Mouse (Mus musculus) spleen, adult 2 months (tissue): ENCODE results near the gene Ugt1a8. TPM values are rescaled to one million over a fixed set of nuclear protein-coding genes. Genes with fewer than 3 reads are reported as not detected.

ENCODE experiments used
- DNase-seq, 2 experiments: peaks; one replicate each; pipeline versions ENCODE4 v3.0.0 to v3.0.0-alpha.2; 2012 to 2021; ENCODE audit warnings: low spot score in 2 of 2, low read depth in 1 of 2
- H3K27ac ChIP-seq: fragments of 200-500 bp; 2 replicates; pipeline ENCODE4 v1.5.1; 2012; ENCODE audit warnings: low read length, inconsistent platforms; ENCODE audit not compliant: insufficient read depth
- H3K27me3 ChIP-seq: fragments of 200-500 bp; 2 replicates; pipeline ENCODE4 v1.6.1; 2012; ENCODE audit warnings: mild to moderate bottlenecking, moderate library complexity, low read length, inconsistent platforms; ENCODE audit not compliant: control insufficient read depth, insufficient read depth
- H3K36me3 ChIP-seq: fragments of 200-500 bp; 2 replicates; pipeline ENCODE4 v1.6.1; 2012; ENCODE audit warnings: mild to moderate bottlenecking, low read length, inconsistent platforms; ENCODE audit not compliant: control insufficient read depth, insufficient read depth
- H3K4me1 ChIP-seq: fragments of 200-500 bp; 2 replicates; pipeline ENCODE4 v1.6.1; 2011; ENCODE audit warnings: inconsistent platforms; ENCODE audit not compliant: control insufficient read depth, insufficient read depth, insufficient read length
- H3K4me3 ChIP-seq: fragments of 200-500 bp; 2 replicates; pipeline ENCODE4 v1.5.1; 2011; ENCODE audit warnings: mild to moderate bottlenecking, inconsistent platforms; ENCODE audit not compliant: insufficient read depth, insufficient read length; ENCODE audit errors: extremely low read depth
- CTCF ChIP-seq: fragments of 200-500 bp; IDR thresholded peaks from 2 replicates; pipeline ENCODE4 v1.5.1; 2011; ENCODE audit warnings: mild to moderate bottlenecking, inconsistent platforms; ENCODE audit not compliant: insufficient read depth, insufficient read length, insufficient replicate concordance; ENCODE audit errors: extremely low read depth
- POLR2A ChIP-seq: fragments of 200-500 bp; IDR thresholded peaks from 2 replicates; pipeline ENCODE4 v1.6.1; 2011; ENCODE audit warnings: low read depth, low read length, inconsistent platforms
- WGBS: fragments of 180-500 bp; shearing (Covaris S2); methylation state at CpG from one replicate; pipeline ENCODE4 v1.1.7; 2018; 5-methylcytosine and 5-hydroxymethylcytosine counted together
- polyA plus RNA-seq: library from polyadenylated mRNA; depleted of rRNA; stranded (reverse); fragments of >200 nt; gene quantifications from 2 replicates; pipeline ENCODE4 v1.2.3, GENCODE M21; 2012; rRNA removed

Gene Ugt1a8
- polyA plus RNA-seq, 1 experiment, result not detected

- TF ChIP-seq POLR2A (no peak), CTCF (no peak)
Measured at GRCm38 (mm10) chr1:88264237-88264868, 176.7 kb downstream of the Ugt1a8 start.

GRCm38 (mm10) chr1:88264869-88265240 is 177.2 kb downstream of the Ugt1a8 start:
- no peak for DNase-seq
- no peak overlapping the region for H3K4me3 ChIP-seq
- H3K27me3 ChIP-seq, result no peaks in the 10 kb centered on the region
- TF ChIP-seq POLR2A, result no peak
- no peak for TF ChIP-seq CTCF
- no peak overlapping the region for H3K27ac ChIP-seq
- peaks cover 3% of the 10 kb centered on the region; the same call in 1 of the 2 replicates for H3K4me1 ChIP-seq
- H3K36me3 ChIP-seq, result peaks cover 68% of the 10 kb centered on the region
- WGBS, result 74% methylated on average over 4 of the region's 4 CpGs

More at GRCm38 (mm10) chr1:88264237-88264868, 176.7 kb downstream of the Ugt1a8 start:
- Histone ChIP-seq H3K27me3 (no peaks in the 10 kb centered on the region), H3K27ac (no peak overlapping the region), H3K4me1 (peaks cover 8% of the 10 kb centered on the region; the same call in 1 of the 2 replicates), H3K4me3 (no peak overlapping the region), H3K36me3 (peaks cover 63% of the 10 kb centered on the region)
- 89% methylated on average over 7 of the region's 7 CpGs for WGBS
- DNase-seq, result no peak

GRCm38 (mm10) chr1:88266123-88266522 is 178.5 kb downstream of the Ugt1a8 start:
- no peak for TF ChIP-seq POLR2A
- no peak for TF ChIP-seq CTCF
- no peaks in the 10 kb centered on the region for H3K4me1 ChIP-seq
- H3K27ac ChIP-seq, result no peak overlapping the region
- H3K27me3 ChIP-seq, result no peaks in the 10 kb centered on the region
- no peak overlapping the region for H3K4me3 ChIP-seq
- 90% methylated on average over 13 of the region's 13 CpGs for WGBS
- no peak for DNase-seq
- H3K36me3 ChIP-seq, result peaks cover 70% of the 10 kb centered on the region

GRCm38 (mm10) chr1:88267489-88267888 is 179.9 kb downstream of the Ugt1a8 start:
- H3K27ac ChIP-seq, result no peak overlapping the region

GRCm38 (mm10) chr1:88268070-88268469 is 180.5 kb downstream of the Ugt1a8 start:
- H3K36me3 ChIP-seq, result peaks cover 67% of the 10 kb centered on the region
- H3K4me3 ChIP-seq, result no peak overlapping the region
- 81% methylated on average over 6 of the region's 6 CpGs for WGBS
- H3K4me1 ChIP-seq, result no peaks in the 10 kb centered on the region
- H3K27me3 ChIP-seq, result no peaks in the 10 kb centered on the region
- DNase-seq, result no peak
- TF ChIP-seq CTCF (no peak), POLR2A (no peak)
- H3K27ac ChIP-seq, result no peak overlapping the region

More at GRCm38 (mm10) chr1:88267489-88267888, 179.9 kb downstream of the Ugt1a8 start:
- TF ChIP-seq CTCF (no peak), POLR2A (no peak)
- 94% methylated on average over 6 of the region's 6 CpGs for WGBS
- peaks cover 70% of the 10 kb centered on the region for H3K36me3 ChIP-seq
- no peak for DNase-seq
- H3K27me3 ChIP-seq, result no peaks in the 10 kb centered on the region
- H3K4me1 ChIP-seq, result no peaks in the 10 kb centered on the region
- no peak overlapping the region for H3K4me3 ChIP-seq

Other genes with a start within 250 kb of the Ugt1a8 start
- 62.4 and 69.4 TPM in 2 replicates for gene Dgkd, start 234.5 kb upstream of the Ugt1a8 start, polyA plus RNA-seq
- 3.3 TPM in 2 replicates for gene Usp40, start 79.3 kb upstream of the Ugt1a8 start, polyA plus RNA-seq
- not detected in 2 replicates for gene Ugt1a10, start 32.4 kb upstream of the Ugt1a8 start, polyA plus RNA-seq
- not detected in 2 replicates for gene Ugt1a9, start 17.0 kb upstream of the Ugt1a8 start, polyA plus RNA-seq
- 1.5 and 3.5 TPM in 2 replicates for gene Ugt1a7c, start 7.2 kb downstream of the Ugt1a8 start, polyA plus RNA-seq
- gene Ugt1a6b, start 15.4 kb downstream of the Ugt1a8 start, polyA plus RNA-seq, result 0.29 and 0.90 TPM in 2 replicates
- gene Ugt1a6a, start 47.0 kb downstream of the Ugt1a8 start, polyA plus RNA-seq, result 0.44 and 1.0 TPM in 2 replicates
- not detected in 2 replicates for gene Ugt1a5, start 78.2 kb downstream of the Ugt1a8 start, polyA plus RNA-seq
- gene Ugt1a2, start 112.8 kb downstream of the Ugt1a8 start, polyA plus RNA-seq, result 0.13 and 0.15 TPM in 2 replicates
- 1.3 and 2.3 TPM in 2 replicates for gene Dnajb3, start 118.0 kb downstream of the Ugt1a8 start, polyA plus RNA-seq
- gene Ugt1a1, start 124.1 kb downstream of the Ugt1a8 start, polyA plus RNA-seq, result 0.22 TPM in 1 of 2 replicates, not detected in the other
- gene Mroh2a, start 139.2 kb downstream of the Ugt1a8 start, polyA plus RNA-seq, result 0.23 and 0.42 TPM in 2 replicates
- gene Hjurp, start 189.8 kb downstream of the Ugt1a8 start, polyA plus RNA-seq, result 33.6 and 47.2 TPM in 2 replicates
- gene Trpm8, start 189.8 kb downstream of the Ugt1a8 start, polyA plus RNA-seq, result not detected in 2 replicates